Mouse (Mus musculus) myocyte (in vitro differentiated cells): ENCODE data around the gene Arhgef3. TPM values are rescaled to one million over a fixed set of nuclear protein-coding genes. Genes with fewer than 3 reads are reported as not detected.

Experiments used
- H3K27me3 ChIP-seq: one replicate; pipeline ENCODE4 v1.6.1; 2011; ENCODE audit not compliant: control insufficient read depth, insufficient read depth, insufficient read length
- H3K36me3 ChIP-seq: one replicate; pipeline ENCODE4 v1.6.1; 2011; ENCODE audit not compliant: control insufficient read depth, insufficient read depth
- H3K4me2 ChIP-seq: one replicate; pipeline ENCODE4 v1.6.1; 2011; ENCODE audit warnings: low read depth, control low read depth
- H3K4me3 ChIP-seq: one replicate; pipeline ENCODE4 v1.5.1; 2011; ENCODE audit warnings: mild to moderate bottlenecking, control low read depth, moderate library complexity
- H3K79me2 ChIP-seq: one replicate; pipeline ENCODE4 v1.6.1; 2011; ENCODE audit not compliant: control insufficient read depth, insufficient read depth
- H3ac ChIP-seq: one replicate; pipeline ENCODE4 v1.6.1; 2011; ENCODE audit not compliant: control insufficient read depth, insufficient read length
- CEBPB ChIP-seq: IDR thresholded peaks from 2 replicates; pipeline ENCODE4 v1.6.1; 2011; ENCODE audit warnings: mild to moderate bottlenecking, moderate library complexity; ENCODE audit not compliant: poor library complexity, insufficient read depth, severe bottlenecking
- E2F4 ChIP-seq: IDR thresholded peaks from one replicate; pipeline ENCODE4 v1.6.1; 2011; ENCODE audit warnings: mild to moderate bottlenecking, control low read depth, moderate library complexity; ENCODE audit not compliant: insufficient read depth
- MAX ChIP-seq: IDR thresholded peaks from one replicate; pipeline ENCODE4 v1.6.1; 2011; ENCODE audit warnings: low read depth, mild to moderate bottlenecking, control low read depth
- MYOD1 ChIP-seq, 3 experiments: IDR thresholded peaks; one replicate each; pipeline ENCODE4 v1.6.1; 2011; ENCODE audit warnings: control low read depth in 2 of 3, low read depth in 2 of 3, mild to moderate bottlenecking in 2 of 3, moderate library complexity in 1 of 3; ENCODE audit not compliant: insufficient read length in 2 of 3, control insufficient read depth in 1 of 3
- MYOG ChIP-seq, 3 experiments: IDR thresholded peaks; one replicate each; pipeline ENCODE4 v1.6.1; 2011; ENCODE audit warnings: control low read depth in 2 of 3, low read depth in 2 of 3, mild to moderate bottlenecking in 2 of 3; ENCODE audit not compliant: insufficient read length in 2 of 3, control insufficient read depth in 1 of 3, insufficient read depth in 1 of 3
- POLR2A ChIP-seq: IDR thresholded peaks from one replicate; pipeline ENCODE4 v1.6.1; 2011; ENCODE audit warnings: low read depth, mild to moderate bottlenecking, control low read depth, moderate library complexity; ENCODE audit not compliant: insufficient read length
- POLR2AphosphoS2 ChIP-seq: IDR thresholded peaks from one replicate; pipeline ENCODE4 v1.6.1; 2011; ENCODE audit warnings: low read depth, control low read depth; ENCODE audit not compliant: insufficient read length
- REST ChIP-seq: IDR thresholded peaks from one replicate; pipeline ENCODE4 v1.6.1; 2011; ENCODE audit warnings: mild to moderate bottlenecking, control low read depth, moderate library complexity; ENCODE audit not compliant: insufficient read depth, insufficient read length
- SRF ChIP-seq: IDR thresholded peaks from one replicate; pipeline ENCODE4 v1.6.1; 2011; ENCODE audit warnings: low read depth; ENCODE audit not compliant: control insufficient read depth, insufficient read length
- TCF12 ChIP-seq: IDR thresholded peaks from one replicate; pipeline ENCODE4 v1.6.1; 2011; ENCODE audit warnings: mild to moderate bottlenecking, control low read depth; ENCODE audit not compliant: poor library complexity, insufficient read depth, severe bottlenecking
- TCF3 ChIP-seq: IDR thresholded peaks from one replicate; pipeline ENCODE4 v1.6.1; 2011; ENCODE audit warnings: low read depth, control low read depth; ENCODE audit not compliant: insufficient read length
- USF1 ChIP-seq: IDR thresholded peaks from one replicate; pipeline ENCODE4 v1.6.1; 2011; ENCODE audit warnings: low read depth, mild to moderate bottlenecking, control low read depth, moderate library complexity
- polyA plus RNA-seq: library from polyadenylated mRNA; unstranded; fragments of >200 nt; fragmentation: generic; extraction: Trizol; gene quantifications from one replicate; pipeline ENCODE4 v1.2.1, GENCODE M21; 2012; ENCODE audit warnings: missing spikeins

Gene Arhgef3
- polyA plus RNA-seq, 1 experiment = 6.6 TPM

GRCm38 (mm10) chr14:27192450-27192849 lies 77.8 kb downstream of the Arhgef3 start:
- Histone ChIP-seq H3K4me3 (no peak overlapping the region), H3K27me3 (no peaks in the 10 kb centered on the region), H3ac (no peak overlapping the region), H3K4me2 (no peak overlapping the region), H3K36me3 (no peaks in the 10 kb centered on the region), H3K79me2 (no peaks in the 10 kb centered on the region)
- TF ChIP-seq TCF12 = no peak
- TF ChIP-seq MAX = no peak
- no peak for TF ChIP-seq MYOD1 (IDR thresholded peaks at IDR 0.05; ENCODE audit: control insufficient read depth in 1 of 3, insufficient read length in 2 of 3, low read depth in 2 of 3)
- no peak for TF ChIP-seq POLR2A
- no peak for TF ChIP-seq E2F4
- no peak for TF ChIP-seq REST
- no peak for TF ChIP-seq USF1
- no peak for TF ChIP-seq POLR2AphosphoS2

GRCm38 (mm10) chr14:27196980-27197379 lies 82.3 kb downstream of the Arhgef3 start:
- TF ChIP-seq MYOG (IDR thresholded peaks at IDR 0.05; ENCODE audit: control insufficient read depth in 1 of 3, insufficient read depth in 1 of 3, insufficient read length in 2 of 3, low read depth in 2 of 3) (no peak), MAX (no peak), POLR2AphosphoS2 (no peak), MYOD1 (IDR thresholded peaks at IDR 0.05; ENCODE audit: control insufficient read depth in 1 of 3, insufficient read length in 2 of 3, low read depth in 2 of 3) (no peak), E2F4 (no peak)
- Histone ChIP-seq H3K27me3 (no peaks in the 10 kb centered on the region), H3K4me3 (no peak overlapping the region), H3K4me2 (no peak overlapping the region), H3K36me3 (no peaks in the 10 kb centered on the region), H3K79me2 (no peaks in the 10 kb centered on the region), H3ac (no peak overlapping the region)

- Histone ChIP-seq H3K4me2 (peak overlapping the region; percentile 13), H3K4me3 (no peak overlapping the region), H3K36me3 (no peaks in the 10 kb centered on the region), H3K79me2 (no peaks in the 10 kb centered on the region), H3K27me3 (no peaks in the 10 kb centered on the region), H3ac (no peak overlapping the region)
- TF ChIP-seq MYOD1 (IDR thresholded peaks at IDR 0.05; ENCODE audit: control insufficient read depth in 1 of 3, insufficient read length in 2 of 3, low read depth in 2 of 3) (no peak), POLR2A (no peak), TCF3 (no peak), REST (no peak), CEBPB (no peak), USF1 (no peak), SRF (no peak), MYOG (IDR thresholded peaks at IDR 0.05; ENCODE audit: control insufficient read depth in 1 of 3, insufficient read depth in 1 of 3, insufficient read length in 2 of 3, low read depth in 2 of 3) (no peak), E2F4 (no peak), TCF12 (no peak), POLR2AphosphoS2 (no peak)
Observed at GRCm38 (mm10) chr14:27198490-27199089, 83.9 kb downstream of the Arhgef3 start.

GRCm38 (mm10) chr14:27199119-27199518 lies 84.4 kb downstream of the Arhgef3 start:
- H3K79me2 ChIP-seq = no peaks in the 10 kb centered on the region
- no peak overlapping the region for H3K4me3 ChIP-seq
- no peaks in the 10 kb centered on the region for H3K36me3 ChIP-seq
- no peak overlapping the region for H3ac ChIP-seq
- H3K4me2 ChIP-seq = peak overlapping the region; percentile 13
- no peaks in the 10 kb centered on the region for H3K27me3 ChIP-seq
- no peak for TF ChIP-seq SRF
- TF ChIP-seq MAX = no peak
- no peak for TF ChIP-seq REST
- no peak for TF ChIP-seq TCF12
- no peak for TF ChIP-seq MYOD1 (IDR thresholded peaks at IDR 0.05; ENCODE audit: control insufficient read depth in 1 of 3, insufficient read length in 2 of 3, low read depth in 2 of 3)
- no peak for TF ChIP-seq POLR2AphosphoS2

GRCm38 (mm10) chr14:27199870-27200269 lies 85.2 kb downstream of the Arhgef3 start:
- H3K4me3 ChIP-seq = no peak overlapping the region
- H3K36me3 ChIP-seq = no peaks in the 10 kb centered on the region
- TF ChIP-seq REST (no peak), E2F4 (no peak), SRF (no peak), TCF12 (no peak), MYOD1 (IDR thresholded peaks at IDR 0.05; ENCODE audit: control insufficient read depth in 1 of 3, insufficient read length in 2 of 3, low read depth in 2 of 3) (no peak), MAX (no peak), TCF3 (no peak)
- H3K27me3 ChIP-seq = no peaks in the 10 kb centered on the region
- H3K4me2 ChIP-seq = no peak overlapping the region
- no peaks in the 10 kb centered on the region for H3K79me2 ChIP-seq
- no peak overlapping the region for H3ac ChIP-seq
